Mouse (Mus musculus) ES-E14 (cell line): ENCODE results near the gene Disp1.

ENCODE experiments used
- CHD2 ChIP-seq: IDR thresholded peaks from 2 replicates; pipeline ENCODE4 v1.6.1; 2014; ENCODE audit warnings: mild to moderate bottlenecking, low read depth, low read length, inconsistent platforms
- HCFC1 ChIP-seq: IDR thresholded peaks from 2 replicates; pipeline ENCODE4 v1.6.1; 2012; ENCODE audit warnings: low read length, inconsistent platforms, borderline replicate concordance; ENCODE audit not compliant: insufficient read depth
- ZC3H11A ChIP-seq: IDR thresholded peaks from 2 replicates; pipeline ENCODE4 v1.6.1; 2012; ENCODE audit warnings: low read depth, mild to moderate bottlenecking, inconsistent platforms, low read length, borderline replicate concordance

DNA sequence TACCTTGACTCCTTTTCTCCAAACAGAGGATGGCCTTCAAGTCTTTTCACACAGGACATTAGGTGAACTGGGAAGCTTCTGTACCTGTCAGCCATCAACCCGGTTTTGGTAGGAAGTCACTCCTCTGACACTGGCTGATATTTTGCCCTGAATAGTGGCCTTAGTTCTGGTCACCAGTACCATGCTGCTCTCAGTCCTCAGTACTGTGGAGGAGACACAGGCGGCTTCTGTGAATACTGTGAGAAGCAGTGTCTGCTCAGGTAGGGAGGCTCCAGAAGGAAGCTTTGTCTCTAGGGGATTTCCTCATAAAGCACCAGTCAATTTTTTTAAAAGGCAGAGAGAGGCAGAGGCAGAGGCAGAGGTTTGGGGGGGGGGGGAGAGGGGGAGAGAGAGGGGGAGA is 80.0 kb downstream of the Disp1 start:
- TF ChIP-seq CHD2 (no peak), ZC3H11A (no peak), HCFC1 (no peak)
